Mouse (Mus musculus): ENCODE results near the gene Exoc2.

Exoc2 gene

DNA sequence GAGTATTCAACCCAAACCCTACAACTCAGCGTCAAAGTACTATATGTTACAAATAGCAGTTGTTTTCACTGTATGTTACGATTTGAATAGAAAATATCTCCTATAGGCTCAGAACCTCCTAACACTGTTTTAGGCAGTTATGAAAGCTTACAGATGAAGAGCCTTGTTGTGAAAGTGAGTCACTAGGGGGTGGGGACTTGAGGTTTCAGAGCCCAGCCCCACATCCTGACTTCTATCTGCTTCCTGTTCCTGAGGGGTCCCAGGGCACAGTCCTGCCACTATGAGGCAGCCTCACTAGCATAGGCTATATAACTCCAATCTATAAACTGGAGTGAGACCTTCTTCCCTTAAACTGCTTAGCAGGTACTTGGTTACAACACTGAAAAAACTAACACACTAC, 1.8 kb downstream of the Exoc2 start:
- in situ Hi-C loops (cut with MboI, MseI), result no loop called here

GRCm38 (mm10) chr13:30971047-30971446, 2.8 kb downstream of the Exoc2 start:
- in situ Hi-C loops (cut with MboI, MseI), result no loop called here

DNA sequence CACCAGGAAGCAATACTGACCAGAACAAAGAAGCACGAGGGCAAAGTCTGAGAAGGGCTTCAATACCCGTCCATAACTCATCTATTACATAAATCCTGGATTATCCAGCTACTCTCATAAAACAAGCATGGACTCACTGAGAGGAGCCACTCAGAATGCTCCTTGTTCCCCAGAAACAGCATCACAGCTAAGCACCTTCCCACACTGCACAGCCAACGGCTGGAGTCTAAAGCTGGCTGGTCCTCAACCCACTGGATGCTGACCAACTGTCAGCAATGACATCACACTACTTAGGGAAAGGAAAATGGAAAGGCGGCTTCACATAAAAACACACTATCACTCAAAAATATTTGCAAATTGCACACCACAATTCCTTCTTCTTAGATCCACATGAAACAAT, 5.6 kb downstream of the Exoc2 start:
- in situ Hi-C loops (cut with MboI, MseI), result no loop called here

DNA sequence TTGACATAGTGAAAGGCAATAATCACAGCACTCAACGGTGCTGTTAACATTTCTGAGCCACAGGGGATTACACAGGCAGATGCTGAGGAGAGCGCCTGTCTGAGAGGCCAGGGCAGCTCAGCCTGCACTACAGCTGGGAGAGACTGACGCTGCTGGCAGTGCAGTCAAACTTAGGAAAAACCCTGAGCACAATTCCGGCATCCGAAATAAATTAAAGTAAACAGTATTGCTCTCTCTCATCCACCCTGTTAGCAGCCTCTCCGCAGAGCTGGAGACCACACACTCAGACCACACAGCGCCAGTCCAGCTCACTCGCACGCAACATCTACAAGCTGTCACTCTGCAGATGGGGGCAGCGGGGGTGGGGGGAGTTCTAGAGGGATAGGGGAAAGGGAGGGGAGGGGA, 7.4 kb downstream of the Exoc2 start:
- in situ Hi-C loops (cut with MboI, MseI), result no loop called here

DNA sequence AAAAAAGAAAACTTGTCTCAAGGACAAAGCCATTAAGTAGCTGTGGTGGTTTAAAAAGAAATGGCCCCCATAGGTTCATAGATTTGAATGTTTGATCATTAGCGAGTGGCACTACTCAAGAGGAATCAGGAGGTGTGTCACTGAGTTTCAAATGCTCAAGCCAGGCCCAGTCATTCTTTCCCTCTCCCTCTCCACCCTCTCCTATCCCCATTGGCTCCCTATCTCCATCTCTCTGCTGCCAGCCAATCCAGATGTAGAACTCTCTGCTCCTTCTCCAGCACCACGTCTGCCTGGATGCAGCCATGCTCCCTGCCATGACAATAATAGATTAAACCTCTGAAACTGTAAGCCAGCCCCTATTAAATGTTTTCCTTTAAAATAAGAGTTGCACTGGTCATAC, 12.0 kb downstream of the Exoc2 start:
- in situ Hi-C loops (cut with MboI, MseI), result no loop called here

DNA sequence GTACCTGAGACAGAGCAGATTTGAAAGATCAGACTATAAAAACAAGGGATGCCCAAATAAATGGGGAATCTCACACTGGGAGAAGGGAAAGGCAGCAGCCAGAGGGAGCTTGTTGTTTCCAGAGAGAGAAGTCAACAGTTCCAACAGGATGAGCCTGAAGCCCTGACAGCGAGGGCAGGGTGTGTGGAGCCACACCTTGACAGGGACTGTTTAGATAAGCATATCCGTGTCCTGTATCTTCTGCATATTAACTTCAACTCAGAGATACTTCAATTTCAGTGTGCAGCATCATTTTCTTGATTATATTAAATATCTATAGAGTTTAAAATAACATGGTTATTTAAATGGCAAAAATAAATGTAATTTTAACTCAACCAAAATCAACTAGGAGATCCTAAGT, 13.2 kb downstream of the Exoc2 start:
- in situ Hi-C loops (cut with MboI, MseI), result no loop called here

DNA sequence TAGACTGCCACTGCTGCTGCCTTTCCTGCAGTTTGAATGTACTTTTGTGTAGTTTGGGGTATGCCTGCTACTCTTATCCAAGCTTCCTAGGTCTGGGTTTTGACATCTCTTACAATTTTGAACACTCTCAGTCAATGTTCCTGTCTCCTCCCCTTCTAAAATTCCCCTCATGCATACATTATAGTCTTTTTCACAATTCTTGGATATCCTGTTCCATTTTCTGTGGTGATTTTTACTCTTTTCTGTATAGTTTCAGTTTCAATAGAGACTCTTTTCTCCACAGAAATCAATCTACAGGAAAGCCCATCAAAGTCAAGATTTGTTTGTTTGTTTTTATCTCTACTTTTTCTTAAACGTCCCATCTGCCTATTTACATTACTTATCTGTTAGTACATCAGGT, 20.3 kb downstream of the Exoc2 start:
- in situ Hi-C loops (cut with MboI, MseI), result no loop called here

GRCm38 (mm10) chr13:30952044-30952443, 21.8 kb downstream of the Exoc2 start:
- in situ Hi-C loops (cut with MboI, MseI), result no loop called here

- in situ Hi-C loops (cut with MboI, MseI), result no loop called here
Measured at GRCm38 (mm10) chr13:30949181-30949580, 24.7 kb downstream of the Exoc2 start.

DNA sequence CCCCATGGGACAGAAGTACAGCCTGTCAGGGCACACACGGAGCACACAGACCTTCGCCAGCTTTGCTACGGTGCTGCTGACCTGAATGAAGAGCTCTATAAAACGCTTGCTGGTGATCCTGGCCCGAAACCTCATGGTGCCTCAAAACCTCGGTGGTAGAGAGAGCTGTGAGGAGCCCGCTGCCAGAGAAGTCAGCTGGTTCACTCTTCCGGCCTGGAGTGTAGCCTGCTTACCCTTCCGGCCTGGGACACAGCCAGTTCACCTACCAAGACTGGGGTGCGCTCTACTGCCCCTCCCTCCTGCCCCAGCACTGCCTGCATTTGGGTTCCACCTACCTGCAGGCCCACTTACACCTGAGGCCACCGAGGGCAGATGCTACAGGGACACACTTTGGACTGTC, 26.4 kb downstream of the Exoc2 start, which contains the start of gene Hus1b:
Gene Hus1b, minus strand, starts transcription at position 220 of the 400 bp plus-strand sequence.
- in situ Hi-C loops (cut with MboI, MseI), result no loop called here

- in situ Hi-C loops (cut with MboI, MseI), result no loop called here
Measured at GRCm38 (mm10) chr13:30947129-30947528, 26.8 kb downstream of the Exoc2 start.

DNA sequence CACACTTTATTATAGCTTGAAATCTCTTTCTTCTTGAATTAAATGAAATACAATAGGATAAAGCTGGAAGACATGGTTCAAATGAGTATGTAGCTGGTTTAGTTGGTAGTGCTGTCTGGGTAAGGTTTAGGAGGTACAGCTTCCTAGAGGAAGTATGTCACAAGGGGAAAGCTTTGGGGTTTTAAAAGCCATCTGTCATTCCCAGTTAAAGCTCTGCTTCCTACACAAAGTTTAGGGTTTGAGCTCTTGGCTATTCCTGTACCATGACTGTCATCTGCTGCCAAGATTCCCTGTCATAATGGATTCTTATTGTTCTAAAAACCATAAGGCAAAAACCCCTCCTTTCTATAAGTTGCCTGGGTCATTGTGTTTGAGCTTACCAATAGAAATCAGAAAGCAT, 28.1 kb downstream of the Exoc2 start:
- in situ Hi-C loops (cut with MboI, MseI), result no loop called here

DNA sequence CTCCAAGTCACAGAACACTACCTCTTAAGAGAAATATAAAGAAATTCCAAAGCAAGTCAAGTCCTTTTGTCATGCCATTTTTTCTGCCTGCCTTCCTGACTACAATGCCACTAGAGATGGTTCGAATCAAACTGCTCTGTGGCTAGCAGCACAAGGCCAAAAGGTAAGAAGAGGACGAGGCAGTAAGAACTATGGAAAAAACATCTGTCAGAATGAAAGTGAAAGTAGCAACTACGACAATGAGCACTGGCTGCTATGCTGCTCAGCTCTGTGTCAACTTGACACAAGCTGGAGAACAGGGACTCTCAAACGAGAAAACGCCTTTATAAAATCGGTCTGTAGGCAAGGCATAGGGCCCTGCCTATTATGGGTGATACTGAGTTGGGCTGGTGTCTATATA, 40.9 kb downstream of the Exoc2 start:
- in situ Hi-C loops (cut with MboI, MseI), result no loop called here

GRCm38 (mm10) chr13:30931613-30932012, 42.3 kb downstream of the Exoc2 start:
- in situ Hi-C loops (cut with MboI, MseI), result no loop called here

DNA sequence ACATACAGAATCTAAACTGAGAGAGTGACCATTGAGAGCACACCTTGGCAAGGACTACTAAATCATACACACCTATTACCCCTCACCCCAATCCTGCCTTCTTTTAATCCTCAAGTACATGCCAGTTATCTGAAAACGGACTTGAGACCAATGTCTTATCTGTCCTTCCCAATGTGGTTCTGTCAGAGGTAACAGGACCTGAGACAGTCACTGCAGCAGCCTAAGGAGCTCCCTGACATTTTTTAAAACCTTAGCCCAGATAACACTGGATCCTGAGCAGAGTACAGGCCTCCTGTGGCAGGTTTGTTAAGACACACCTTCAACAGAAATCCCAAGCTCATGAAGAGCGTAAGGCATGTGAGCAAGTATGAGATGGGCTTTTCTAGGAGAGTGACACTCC, 44.8 kb downstream of the Exoc2 start:
- in situ Hi-C loops (cut with MboI, MseI), result no loop called here

GRCm38 (mm10) chr13:30924269-30924668, 49.6 kb downstream of the Exoc2 start:
- in situ Hi-C loops (cut with MboI, MseI), result no loop called here

DNA sequence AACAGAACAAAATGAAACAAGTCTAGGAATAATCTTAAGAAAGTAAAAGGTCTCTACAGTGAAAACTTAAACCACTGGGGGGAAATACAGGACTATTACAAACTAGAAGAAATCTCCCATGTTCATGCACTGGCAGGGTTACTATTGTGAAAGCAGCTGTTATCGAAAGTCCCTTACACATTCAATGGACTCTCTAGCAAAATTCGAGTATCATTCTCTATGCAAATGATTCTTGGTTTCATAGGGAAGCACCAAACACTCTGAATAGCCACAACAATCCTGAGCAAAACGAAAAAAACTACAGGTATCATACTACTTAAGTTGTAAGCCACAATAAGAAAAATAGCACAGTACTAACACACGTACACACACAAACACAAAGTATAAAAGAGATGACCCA, 52.0 kb downstream of the Exoc2 start:
- in situ Hi-C loops (cut with MboI, MseI), result no loop called here

- in situ Hi-C loops (cut with MboI, MseI), result no loop called here
Measured at GRCm38 (mm10) chr13:30913757-30914156, 60.1 kb downstream of the Exoc2 start.

DNA sequence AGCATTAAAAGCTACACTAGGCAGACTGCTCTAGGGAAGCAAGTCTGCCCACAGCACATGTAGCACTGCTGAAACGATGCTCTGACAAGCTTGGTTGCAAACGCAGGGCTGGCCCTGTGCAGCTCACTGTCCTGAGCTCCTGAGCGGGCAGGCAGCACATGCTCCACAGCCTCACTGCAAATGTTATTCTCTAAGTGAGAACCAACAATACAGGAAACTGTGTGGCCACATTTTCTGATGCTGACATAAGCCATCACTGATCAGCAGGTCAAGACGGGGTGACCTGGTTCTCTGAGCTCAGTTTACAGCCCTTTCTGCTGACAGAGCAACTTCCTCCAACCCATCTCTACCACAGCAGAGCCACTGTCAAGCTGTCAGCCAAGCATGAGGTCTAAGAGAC, 60.9 kb downstream of the Exoc2 start:
- in situ Hi-C loops (cut with MboI, MseI), result no loop called here

DNA sequence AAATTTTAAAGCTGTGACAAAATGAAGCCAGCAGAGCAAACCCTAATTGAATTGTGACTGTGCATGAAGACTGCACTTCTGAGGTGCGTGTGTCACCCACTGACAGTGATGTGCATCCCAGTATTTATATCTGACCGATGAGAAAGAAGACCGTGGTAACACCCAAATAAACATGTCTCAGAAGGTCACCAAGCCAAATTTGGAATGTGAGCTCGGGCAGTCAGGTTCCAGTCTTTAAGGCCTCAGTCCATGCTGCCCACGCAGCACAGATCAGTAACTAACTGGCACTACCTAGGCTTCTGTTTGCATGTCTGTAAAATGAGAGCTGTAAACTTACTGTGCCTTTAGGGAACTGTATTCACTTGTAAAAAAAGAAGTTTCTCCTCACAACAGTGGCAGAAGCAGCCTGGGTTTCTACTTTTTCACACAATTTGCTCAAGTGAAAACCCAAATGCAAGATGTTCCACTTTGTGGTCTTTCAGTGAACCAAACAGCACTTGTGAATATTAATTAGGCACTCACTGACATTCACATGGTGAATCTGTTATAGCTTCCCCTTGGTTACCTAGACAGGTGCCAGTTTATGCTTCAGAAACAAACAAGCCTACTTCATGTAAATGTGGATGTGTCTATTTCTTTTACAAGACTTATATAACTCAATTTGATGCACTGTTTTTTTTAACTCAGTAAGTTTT, 61.8 kb downstream of the Exoc2 start:
- in situ Hi-C loops (cut with MboI, MseI), result no loop called here

DNA sequence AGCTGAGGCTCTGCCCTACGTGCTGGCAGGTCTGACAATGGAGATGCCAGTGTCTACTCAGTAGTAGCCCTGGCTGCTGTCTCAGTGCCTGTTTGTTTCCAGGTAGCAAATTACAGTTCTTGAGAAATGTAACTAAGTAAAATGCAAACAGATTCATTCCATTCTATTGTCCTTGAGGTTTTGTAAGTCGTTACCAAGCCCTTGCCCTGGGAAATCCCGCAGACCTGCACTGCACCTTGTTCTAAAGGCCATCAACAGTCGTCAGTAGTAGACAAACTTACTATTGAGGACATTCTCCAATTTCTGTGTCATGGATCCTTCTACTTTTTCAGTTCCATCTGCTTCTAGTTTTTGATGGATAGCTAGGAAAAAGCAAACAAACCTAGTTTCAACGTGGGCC, 63.0 kb downstream of the Exoc2 start:
- in situ Hi-C loops (cut with MboI, MseI), result no loop called here

DNA sequence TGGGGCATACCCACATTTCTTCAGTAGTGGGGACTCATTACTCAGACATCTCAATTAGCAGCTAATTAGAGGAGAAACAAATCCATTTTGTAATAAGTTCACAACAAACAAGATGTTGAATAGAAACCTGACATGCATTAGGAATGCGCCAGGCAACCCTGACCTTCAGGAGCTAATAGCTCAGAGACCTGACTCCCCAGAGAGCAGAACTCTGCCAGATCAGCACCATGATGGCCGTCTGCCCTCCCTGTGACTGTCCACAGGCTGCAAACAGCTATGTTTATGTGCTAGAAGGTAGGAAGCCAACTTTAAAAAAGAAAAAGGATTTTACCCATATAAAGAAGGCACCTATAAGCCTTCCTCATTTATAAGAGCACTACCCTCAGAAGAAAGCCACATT, 71.6 kb downstream of the Exoc2 start:
- in situ Hi-C loops (cut with MboI, MseI), result loop anchor here (5.0 kb wide), 1 partner anchor 75 kb away; no protein-coding TSS in a partner anchor

DNA sequence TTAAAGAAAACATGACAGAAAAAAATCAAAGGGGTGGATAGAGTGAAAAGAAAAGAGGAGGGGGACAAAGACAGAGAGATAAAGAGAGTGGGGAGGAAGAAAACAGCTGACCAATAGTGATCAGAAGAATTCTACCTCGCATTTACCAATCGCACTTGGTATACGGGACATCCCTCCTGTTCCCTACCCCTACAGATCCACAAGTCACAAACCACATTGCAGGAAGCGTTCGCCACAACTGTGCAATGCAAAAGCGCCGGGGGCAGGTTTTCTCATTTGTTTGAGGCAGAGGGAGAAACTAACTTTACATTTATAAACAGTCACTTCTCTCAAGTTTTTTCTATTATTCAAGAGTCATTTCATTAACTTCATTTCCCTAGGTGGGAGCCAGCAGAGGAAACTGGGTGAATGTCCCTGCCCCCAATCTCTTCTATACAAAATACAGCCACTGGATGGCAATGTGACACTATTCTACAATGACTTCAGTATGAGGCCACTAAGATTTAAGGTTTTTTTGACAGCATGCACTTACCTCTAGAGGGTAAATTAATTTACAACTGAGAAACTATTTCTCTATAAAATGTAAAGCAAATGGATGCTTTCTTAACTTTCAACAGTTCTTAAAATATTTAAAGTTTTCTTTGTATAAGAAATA, 72.4 kb downstream of the Exoc2 start:
- in situ Hi-C loops (cut with MboI, MseI), result loop anchor here (5.0 kb wide), 1 partner anchor 76 kb away; no protein-coding TSS in a partner anchor

Data from regulatory T cell (primary cell).